Mouse (Mus musculus): ENCODE results near the gene Trappc5.

Gene Trappc5

GRCm38 (mm10) chr8:3676993-3677579 is 987 bp downstream of the Trappc5 start:
- DNase-seq (ENCODE audit: low spot score): no peak

GRCm38 (mm10) chr8:3678831-3679230 is 2.7 kb downstream of the Trappc5 start:
- no peak for DNase-seq (ENCODE audit: low spot score)

GRCm38 (mm10) chr8:3679236-3679635 is 3.1 kb downstream of the Trappc5 start:
- DNase-seq (ENCODE audit: low spot score): no peak

- no peak for DNase-seq (ENCODE audit: low spot score)
Observed at GRCm38 (mm10) chr8:3679656-3680055, 3.6 kb downstream of the Trappc5 start.

- DNase-seq (ENCODE audit: low spot score): no peak
Observed at GRCm38 (mm10) chr8:3682435-3682834, 6.3 kb downstream of the Trappc5 start.

GRCm38 (mm10) chr8:3683408-3684176 is 7.5 kb downstream of the Trappc5 start:
- DNase-seq (ENCODE audit: low spot score): no peak

GRCm38 (mm10) chr8:3684530-3684929 is 8.4 kb downstream of the Trappc5 start:
- no peak for DNase-seq (ENCODE audit: low spot score)

- DNase-seq (ENCODE audit: low spot score): no peak
Observed at GRCm38 (mm10) chr8:3685422-3685821, 9.3 kb downstream of the Trappc5 start.

- no peak for DNase-seq (ENCODE audit: low spot score)
Observed at GRCm38 (mm10) chr8:3687537-3687936, 11.4 kb downstream of the Trappc5 start.

GRCm38 (mm10) chr8:3690774-3691173 is 14.7 kb downstream of the Trappc5 start:
- DNase-seq (ENCODE audit: low spot score): no peak

GRCm38 (mm10) chr8:3694121-3694520 is 18.0 kb downstream of the Trappc5 start, which contains the start of gene Fcer2a:
Fcer2a (minus strand) TSS chr8:3694175.
- DNase-seq (ENCODE audit: low spot score): no peak

GRCm38 (mm10) chr8:3701491-3701890 is 25.4 kb downstream of the Trappc5 start:
- DNase-seq (ENCODE audit: low spot score): no peak

- no peak for DNase-seq (ENCODE audit: low spot score)
Observed at GRCm38 (mm10) chr8:3705711-3706110, 29.6 kb downstream of the Trappc5 start.

GRCm38 (mm10) chr8:3707611-3708010 is 31.5 kb downstream of the Trappc5 start:
- DNase-seq (ENCODE audit: low spot score): no peak

- DNase-seq (ENCODE audit: low spot score): no peak
Observed at GRCm38 (mm10) chr8:3710312-3710711, 34.2 kb downstream of the Trappc5 start.

- DNase-seq (ENCODE audit: low spot score): no peak
Observed at GRCm38 (mm10) chr8:3711646-3712045, 35.5 kb downstream of the Trappc5 start.

GRCm38 (mm10) chr8:3717321-3717954 is 41.3 kb downstream of the Trappc5 start:
- no peak for DNase-seq (ENCODE audit: low spot score)

- peak; percentile 46 for DNase-seq (ENCODE audit: low spot score)
Observed at GRCm38 (mm10) chr8:3718559-3718958, 42.5 kb downstream of the Trappc5 start.

GRCm38 (mm10) chr8:3720551-3720950 is 44.5 kb downstream of the Trappc5 start, which contains the start of gene Clec4g:
Clec4g (minus strand) TSS chr8:3720651.
- no peak for DNase-seq (ENCODE audit: low spot score)

- no peak for DNase-seq (ENCODE audit: low spot score)
Observed at GRCm38 (mm10) chr8:3721041-3721440, 44.9 kb downstream of the Trappc5 start.
